Mouse (Mus musculus) kidney, adult 8-10 months (tissue): ENCODE data around the gene Zscan18.
A peak's percentile ranks its signal among the peaks of the same experiment; 100 is the strongest.
"Not testable (repeated sequence)": the region's sequence is repeated elsewhere in the genome, so short reads cannot be mapped to it uniquely, and the experiment has no call there.

ENCODE experiments used
- DNase-seq, 2 experiments: peaks; one replicate each; pipeline ENCODE4 v3.0.0; 2022

Zscan18 gene

DNA sequence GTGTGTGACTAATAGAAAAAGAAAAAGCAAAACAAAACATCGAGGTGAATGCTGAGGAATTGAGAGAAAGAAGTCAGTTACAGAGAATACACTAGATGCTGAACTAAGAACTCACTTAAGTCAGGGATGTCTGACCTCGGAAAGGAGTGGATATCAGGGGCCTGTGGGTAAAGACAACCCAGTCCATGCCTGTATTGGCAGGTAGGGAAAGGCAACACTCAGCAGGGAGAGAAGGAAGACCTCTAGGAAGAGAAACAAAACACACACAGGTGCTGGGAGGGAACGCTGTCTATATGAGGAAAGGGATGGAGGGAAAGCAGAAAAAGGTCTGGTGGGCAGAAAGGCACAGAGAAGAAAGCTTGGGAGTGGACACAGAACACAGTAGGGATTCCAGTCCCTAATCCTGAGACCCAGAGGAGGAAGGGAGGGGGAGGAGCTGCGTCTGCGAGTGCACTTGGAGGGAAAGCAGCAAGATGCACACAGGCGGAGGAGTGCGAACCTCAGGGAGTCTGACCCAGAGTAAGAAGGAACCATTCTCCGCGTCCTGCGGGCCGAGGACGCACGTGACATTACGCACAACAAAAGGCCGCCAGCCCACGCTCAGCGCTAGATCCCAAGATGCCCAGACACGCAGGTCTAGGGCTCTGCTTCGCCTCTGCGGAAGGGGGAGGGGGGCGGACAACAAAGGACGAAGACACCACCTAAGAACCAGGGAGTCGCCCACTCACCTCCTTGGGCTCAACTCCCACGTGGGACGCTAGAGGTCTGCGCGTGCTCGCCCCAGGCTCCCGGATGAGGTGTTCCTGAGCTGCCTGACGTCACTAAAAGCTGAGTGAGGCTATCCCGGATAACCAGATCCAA is at the start of gene Zscan18:
Zscan18 (minus strand) TSS at position 770 of the 861 bp plus-strand sequence.
- DNase-seq = peak; percentile 14 to 36

DNA sequence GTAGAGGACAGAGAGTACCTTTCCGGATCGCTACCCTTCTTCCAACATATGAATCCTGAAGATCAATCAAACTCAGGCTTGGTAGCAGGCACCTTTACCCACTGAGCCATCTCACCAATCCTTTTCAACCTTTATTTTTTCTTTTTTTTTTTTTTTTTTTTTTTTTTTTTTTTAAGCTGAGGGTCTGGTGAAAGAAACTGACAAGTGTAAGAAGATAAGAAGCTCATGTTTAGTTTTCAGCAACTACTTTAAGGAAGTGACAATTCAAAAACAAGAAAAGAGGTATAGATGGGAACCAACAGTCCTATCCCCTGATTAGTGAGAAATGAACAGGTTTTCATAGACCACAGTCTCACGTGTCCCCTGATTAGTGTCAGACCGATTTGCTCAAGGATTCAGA is 32.3 kb upstream of the Zscan18 start:
- no peak for DNase-seq

DNA sequence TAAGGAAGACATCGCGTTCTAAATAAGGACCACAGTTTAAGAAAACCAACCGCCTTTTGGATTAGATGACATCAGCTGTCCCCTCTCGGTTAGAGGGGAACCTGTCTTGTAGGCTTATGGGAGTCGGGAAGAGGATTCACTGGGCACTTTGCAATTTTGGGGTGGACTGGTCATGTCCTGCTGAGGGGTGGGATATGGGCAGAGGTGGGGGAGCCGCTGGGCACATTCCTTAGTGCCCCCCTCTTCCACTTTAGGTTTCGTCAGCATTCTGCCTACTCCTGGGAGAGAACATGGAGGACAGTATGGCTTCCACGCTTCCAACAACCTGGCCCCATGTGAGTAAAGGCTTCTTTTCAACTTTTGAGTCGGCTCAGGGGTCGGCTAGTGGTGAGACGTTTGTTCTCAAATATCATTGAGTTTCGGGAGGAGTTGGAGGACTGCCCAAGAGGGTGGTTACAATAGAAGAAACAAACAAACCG is 31.8 kb upstream of the Zscan18 start:
- DNase-seq = peak; percentile 7 to 11

DNA sequence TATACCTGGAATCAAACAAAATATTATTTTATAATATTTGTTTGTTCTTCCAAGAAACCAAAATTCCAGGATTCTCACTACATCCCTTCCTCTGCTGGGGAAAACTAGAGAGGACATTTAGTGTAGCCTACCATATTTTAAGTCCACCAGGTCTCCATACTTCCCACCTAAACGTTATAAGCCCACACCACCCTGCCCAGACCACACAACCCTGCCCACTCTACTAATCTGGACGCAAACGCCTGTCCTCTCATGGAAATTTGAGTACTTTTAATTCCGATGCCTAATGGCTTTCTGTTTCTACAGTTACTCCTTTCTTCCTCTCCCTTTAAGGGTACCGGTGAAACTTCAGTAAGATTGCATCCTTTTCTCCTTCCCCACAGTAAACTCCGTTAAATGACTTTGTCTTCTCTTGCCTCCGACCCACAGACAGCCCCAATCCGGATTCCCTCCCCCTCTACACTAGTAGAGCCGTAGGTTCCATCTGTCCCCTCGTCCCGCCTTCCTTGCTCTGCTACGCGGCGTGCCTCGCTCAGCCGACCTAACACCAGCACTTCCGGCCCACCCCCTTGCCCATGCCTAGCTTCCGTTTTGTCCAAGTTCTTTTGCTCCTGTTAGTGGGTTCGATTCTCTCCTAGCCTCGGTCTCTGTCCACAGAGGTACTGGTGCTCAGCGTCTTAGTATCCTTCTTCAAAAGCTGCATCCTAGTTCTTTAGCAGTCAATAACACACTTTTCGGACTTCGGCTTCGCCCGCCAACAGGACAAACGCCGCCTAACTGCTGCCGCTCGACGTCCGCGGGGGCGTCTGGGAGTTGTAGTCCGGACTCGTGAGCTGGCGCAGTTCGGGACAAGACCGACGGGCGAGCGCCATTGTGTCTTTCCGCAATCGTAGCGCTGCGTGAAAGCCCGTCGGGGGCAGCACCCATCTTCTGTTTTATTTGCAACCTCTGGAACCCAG is 31.0 kb upstream of the Zscan18 start, which contains the start of gene Zfp110:
Zfp110 (plus strand) TSS at position 600 of the 959 bp plus-strand sequence.
- DNase-seq = peak; percentile 85 to 89

DNA sequence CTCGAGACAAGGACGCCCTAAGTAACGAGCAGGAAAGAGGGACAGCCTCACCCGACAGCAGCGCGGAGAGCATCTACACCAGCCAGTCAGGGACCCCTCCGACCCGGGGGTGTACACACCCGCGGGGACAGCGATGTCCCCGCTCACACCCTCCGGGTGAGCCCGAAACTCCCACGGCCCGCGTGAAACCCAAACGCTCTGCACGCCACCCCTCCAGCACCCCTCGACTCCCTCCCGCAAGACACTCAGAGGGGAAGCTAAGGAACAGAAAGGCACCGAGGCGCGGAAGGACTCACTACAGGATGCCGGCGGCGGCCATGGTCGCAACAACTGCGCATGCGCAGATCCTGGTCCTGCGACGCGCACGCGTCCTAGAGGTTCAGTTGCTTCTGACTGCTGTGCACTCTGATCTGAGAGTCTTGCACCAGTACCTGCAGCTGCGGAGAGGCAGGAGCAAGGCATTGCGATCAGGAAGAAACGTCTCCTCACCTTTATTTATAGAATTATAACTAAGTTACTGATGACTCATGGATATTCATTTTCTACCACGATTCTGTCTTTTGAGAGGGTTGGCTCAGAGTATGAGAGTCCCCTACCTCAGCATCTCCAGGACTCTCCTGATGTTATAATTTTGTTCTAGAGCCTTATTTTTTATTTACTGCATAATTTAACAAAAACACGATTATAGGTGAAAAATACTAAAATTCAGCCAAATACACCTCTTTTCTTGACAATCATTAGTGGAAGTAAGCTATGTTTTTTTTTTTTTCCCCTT is 15.3 kb upstream of the Zscan18 start, which contains the start of gene Zfp329:
Zfp329 (minus strand) TSS at position 338 of the 775 bp plus-strand sequence.
- DNase-seq = peak; percentile 87 to 90

DNA sequence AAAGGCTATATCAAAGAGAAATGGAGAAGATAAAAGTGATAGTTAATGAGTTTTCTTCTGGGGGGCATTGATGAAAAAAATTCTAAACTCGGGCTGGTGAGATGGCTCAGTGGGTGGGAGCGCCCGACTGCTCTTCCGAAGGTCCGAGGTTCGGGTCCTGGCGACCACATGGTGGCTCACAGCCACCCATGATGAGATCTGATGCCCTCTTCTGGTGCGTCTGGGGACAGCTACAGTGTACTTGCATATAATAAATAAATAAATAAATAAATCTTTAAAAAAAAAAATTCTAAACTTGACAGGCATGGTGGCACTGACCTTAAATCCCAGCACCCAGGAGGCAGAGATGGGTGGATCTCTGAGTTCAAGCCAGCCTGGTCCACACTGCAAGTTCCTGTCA is 12.1 kb upstream of the Zscan18 start:
- DNase-seq = no peak

DNA sequence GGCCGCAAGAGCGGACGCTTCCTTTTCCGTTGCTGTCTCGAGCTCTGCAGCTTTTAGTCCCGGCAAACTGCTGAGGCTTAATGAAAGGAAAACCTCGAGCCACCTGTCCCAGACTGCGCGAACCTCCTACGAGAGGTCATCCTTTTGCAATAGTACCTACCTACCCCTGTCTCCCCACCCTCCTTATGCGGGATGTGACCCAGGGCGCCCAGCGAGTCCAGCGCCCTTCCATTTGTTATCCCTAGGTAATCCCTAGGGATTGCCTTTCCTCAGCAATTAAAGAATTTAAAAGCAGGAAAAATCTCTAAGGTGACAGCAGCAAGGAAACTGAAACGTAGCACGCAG is 264 bp upstream of the Zscan18 start:
- no peak for DNase-seq

DNA sequence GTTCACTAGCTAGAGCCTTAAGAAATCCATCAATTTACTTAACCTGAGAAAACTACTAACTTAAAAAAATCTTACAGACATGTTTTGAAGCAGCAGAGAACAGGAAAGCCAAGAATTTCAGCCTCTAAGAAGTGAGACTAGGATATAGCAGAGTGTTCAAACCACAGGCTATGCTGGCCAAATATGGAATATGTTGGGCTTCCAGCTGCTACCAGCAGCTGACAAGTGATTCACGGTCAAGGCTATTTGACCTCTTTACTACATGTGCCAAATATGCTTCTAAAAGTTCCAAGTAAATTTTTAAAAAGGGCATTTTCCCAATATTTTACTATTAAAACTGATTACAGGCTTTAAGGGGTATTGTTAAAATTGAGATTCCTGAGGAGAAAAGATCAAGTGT is 3.9 kb downstream of the Zscan18 start:
- no peak for DNase-seq

DNA sequence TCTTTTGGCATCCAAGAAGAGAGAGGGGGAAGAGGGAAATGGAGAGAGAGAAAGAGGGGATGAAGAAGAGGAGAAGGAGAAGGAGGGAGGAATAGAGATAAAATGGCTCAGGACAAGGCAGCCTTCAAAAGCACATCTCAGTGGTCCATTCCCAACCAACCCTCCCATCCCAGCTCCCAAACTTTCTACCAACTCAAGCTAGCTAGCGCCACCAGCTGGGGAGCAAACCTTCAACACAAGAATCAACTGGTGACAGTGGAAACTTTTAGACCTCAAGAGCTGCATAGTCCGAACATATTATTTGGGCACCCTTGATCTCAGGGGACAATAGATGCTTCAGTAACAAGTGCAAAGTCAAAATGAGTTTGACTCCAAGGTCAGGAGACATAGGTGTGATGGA is 5.5 kb downstream of the Zscan18 start:
- DNase-seq = no peak

DNA sequence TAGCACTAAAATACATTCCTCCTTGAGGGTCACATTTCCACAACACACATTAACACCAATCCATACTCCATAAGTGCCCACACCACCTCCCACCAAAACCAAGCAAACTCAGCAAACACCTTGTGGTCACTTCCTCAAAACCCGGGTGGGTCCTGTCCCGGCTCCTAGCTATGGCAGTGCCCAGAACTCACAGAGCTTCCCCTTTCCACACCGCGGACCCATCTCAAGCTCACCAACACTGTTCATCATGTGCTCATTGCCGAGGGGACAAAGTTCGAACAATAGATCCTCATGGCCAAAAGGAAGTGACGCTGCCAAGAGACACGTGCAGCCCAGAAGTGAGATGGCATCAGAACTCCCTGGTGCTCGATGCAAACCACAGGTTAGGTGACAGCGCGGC is 10.8 kb downstream of the Zscan18 start:
- not testable (repeated sequence) for DNase-seq

DNA sequence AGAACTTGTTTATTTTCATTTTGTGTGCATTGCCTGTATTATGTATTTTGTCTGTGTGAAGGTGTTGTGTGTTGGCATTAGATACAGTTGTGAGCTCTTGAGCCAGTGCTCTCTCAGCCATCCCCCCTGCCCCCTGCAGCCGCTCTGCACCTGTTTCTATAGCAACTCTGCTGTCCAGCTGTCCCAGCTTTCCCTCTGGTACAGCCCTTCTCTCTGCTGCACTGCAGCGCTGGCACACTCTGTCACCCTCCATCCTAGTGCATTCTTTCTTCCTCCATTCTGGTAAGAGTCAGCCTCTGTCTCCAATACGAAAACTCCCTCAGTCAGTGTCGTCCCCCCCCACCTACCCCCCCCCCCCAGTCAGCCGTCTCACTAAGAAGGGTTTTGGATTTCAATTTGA is 15.4 kb downstream of the Zscan18 start:
- DNase-seq = no peak

DNA sequence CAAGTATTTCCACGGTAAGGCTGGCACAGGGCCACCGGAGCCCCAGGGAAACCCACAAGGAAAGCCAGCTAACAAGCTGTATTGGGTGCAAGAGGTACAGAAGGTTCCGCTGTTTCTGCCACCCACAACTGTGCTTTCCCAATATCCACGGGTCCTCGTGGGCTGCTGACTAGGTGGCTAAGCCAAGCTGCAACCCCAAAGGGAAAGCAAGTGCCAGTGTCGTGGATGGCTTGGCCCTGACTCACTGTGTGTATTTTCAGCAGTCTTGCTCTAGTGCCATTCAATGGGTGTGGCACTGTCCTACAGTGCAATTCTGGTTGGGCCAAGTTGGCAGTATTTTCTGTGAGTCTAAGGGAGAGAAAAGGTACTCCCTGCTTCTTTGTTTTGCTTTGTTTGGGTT is 16.1 kb downstream of the Zscan18 start:
- no peak for DNase-seq

DNA sequence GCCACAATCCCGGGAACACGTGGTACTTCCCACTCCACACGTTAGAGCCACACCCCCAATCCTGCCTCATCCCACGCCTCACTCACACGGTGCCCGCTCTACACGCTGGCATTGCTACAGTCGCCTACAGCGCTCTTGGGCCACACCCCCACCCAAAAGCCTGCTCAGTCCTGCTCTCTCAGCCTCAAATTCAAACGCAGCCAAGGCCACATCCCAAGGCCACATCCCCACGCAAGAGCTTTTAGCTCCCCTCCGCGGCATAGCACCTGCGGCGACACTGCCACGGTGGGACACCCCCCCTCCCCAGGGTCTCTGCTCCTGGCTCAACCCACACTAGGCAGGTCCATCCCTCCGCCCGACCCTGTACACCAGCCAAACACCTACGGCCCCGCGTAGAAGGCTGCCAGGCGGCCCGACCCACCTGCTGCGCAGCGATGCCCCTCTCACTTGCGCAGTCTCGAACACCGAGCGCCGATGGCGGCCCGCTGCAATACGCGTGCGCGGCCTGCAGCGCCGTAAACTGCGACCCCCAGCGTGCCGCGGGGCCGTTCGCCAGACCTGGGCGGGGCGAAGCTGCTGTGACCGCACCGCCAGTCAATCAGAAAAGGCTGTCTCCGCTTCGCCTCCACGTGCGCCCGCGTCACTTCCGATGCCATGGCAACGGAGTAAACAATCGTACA is 23.1 kb downstream of the Zscan18 start:
- peak; percentile 19 to 48 for DNase-seq

DNA sequence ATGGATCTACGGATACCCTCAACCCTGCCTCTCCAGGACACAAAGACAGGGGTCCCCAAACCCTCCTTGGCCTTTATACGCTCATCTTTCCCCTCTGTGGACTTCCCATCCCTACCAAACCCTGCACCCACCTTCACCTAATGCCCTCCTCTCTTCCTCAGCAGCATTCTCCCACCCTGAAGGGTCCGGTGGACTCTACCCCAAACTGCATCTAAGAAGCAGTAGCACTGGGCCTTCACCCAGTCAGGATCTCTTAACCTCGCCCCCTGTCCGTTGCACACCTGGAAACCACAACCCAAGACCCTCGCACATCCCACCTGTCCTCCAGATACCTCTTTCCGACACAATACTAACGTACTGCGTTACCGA is 23.7 kb downstream of the Zscan18 start:
- DNase-seq = no peak

DNA sequence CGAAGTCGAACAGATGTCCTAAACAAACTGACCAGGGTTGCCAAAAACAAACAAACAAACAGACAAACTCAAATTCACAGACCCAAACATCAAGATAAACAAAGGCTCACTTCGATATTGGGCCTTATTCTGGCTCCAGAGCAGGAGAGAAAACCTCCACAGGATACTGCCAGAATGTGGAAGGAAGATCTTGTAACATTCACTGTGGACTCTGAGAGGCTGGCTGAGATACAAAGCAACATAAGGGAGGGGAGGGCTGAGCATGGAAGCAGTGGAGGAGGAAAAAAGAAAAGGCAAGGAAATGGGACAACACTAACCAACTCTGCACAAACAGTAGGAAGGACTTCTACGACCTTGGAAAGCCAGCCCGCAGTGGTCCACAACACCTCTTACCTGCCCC is 24.3 kb downstream of the Zscan18 start:
- no peak for DNase-seq

DNA sequence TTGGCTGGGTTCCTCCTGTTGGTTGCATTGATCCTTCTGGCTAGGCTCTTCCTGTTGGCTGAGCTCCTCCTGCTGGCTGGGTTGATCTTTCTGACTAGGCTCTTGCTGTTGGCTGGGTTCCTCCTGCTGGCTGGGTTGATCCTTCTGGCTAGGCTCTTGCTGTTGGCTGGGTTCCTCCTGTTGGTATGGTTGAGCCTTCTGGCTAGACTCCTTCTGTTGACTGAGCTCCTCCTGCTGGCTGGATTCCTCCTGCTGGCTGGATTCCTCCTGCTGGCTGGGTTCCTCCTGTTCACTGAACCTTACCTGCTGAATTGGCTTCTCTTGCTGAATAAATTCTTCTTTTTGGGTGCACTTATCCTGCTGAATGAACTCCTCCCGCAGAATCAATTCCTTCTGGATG is 28.8 kb downstream of the Zscan18 start:
- DNase-seq = peak; percentile 73 to 88

DNA sequence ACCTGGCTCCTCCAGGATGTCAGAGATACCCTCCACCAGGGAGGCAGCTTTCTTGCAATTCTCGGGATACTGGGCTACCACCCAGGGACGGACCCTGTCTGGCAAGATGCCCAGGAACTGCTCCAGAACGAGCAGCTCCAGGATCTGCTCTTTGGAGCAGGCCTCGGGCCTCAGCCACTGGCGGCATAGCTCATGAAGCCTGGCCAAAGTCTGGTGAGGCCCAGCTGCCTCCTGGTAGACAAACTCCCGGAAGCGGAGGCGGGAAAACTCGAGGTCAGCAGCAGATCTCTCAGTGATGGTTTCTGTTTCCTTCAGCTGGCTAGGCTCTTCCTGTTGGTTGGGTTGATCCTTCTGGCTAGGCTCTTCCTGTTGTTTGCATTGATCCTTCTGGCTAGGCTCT is 29.3 kb downstream of the Zscan18 start:
- no peak for DNase-seq

DNA sequence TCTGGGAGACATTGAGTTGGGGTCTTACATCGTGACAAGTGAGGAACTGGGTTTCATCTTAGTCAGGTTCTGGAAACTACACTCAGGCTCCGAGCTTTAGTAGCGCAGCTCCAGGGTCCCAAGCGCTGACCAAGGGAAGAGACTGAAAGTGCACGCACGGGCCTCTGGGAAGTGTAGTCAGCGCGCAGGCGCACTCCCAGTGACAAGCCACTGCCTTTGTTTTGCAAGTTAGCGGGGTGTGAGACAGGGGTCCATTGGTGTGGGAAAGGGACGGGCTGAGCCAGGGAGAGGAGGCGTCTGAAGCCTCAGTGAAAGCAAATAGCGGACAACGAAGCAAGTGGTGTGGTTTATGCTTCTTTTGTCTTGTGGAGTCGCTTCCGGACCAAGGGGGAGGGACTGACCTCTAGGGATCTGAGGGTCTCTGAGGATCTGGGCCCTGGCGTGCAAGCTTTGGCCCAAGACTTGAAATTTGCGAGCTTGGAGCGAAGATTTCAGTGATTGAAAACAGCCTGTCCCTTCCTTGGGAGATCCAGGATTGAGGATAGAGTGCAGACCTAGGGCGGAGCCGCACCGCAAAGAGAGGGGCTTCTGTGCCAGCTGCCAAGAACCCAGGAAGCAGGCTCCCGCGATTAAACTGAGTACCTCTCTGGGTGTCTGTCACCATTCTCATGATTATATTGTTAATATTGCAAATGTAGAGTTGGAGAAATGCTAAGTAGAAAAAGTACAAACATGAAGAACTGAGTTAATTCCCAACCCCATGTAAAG is 53.8 kb downstream of the Zscan18 start:
- DNase-seq = no peak

DNA sequence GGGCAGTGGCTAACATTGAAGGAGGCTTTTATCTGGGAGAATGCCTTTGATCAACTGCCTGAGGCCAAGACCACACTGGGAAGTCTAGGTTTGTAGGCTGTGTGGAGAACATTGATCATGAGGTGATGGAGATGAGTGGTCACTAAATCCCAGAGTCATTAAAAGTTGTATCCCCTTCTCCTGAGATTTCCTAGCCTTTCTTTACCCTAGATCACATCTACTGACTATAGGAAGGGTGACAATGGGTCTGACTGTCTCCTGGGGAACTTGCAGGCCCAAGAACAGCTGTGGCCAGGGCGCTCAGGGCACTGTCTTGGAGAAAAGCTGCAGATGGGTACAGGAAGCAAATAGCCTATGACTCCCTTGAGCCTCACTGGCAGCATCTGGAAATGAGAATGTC is 68.5 kb downstream of the Zscan18 start, which contains the start of gene Vmn2r56:
Vmn2r56 (minus strand) TSS at position 101 of the 400 bp plus-strand sequence.
- DNase-seq = no peak
